ENCODE assay signal across 13 mouse cellular contexts in genomic region chr1:73946701-73947100, GRCm38 (mm10).
"Had no signal": no experiment of that assay in that cellular context is flagged by ENCODE, and none has a peak within 500 bp of the region (broad histone marks: within the 10 kb centered on the region; RNA-seq: fewer than 3 reads in every experiment).

No protein-coding gene starts in this region.

- H3K27ac ChIP-seq: kidney, embryonic 15.5 days; limb, embryonic 13.5 days; liver, embryonic 14.5 days; midbrain, embryonic 12.5 days; neural tube, embryonic 13.5 days had no signal

- H3K4me2 ChIP-seq: kidney, embryonic 15.5 days; limb, embryonic 13.5 days; midbrain, embryonic 12.5 days; neural tube, embryonic 13.5 days had no signal

- H3K27me3 ChIP-seq: kidney, embryonic 15.5 days; limb, embryonic 13.5 days; midbrain, embryonic 12.5 days; neural tube, embryonic 13.5 days had no signal

- DNase-seq: kidney, adult 2 months; kidney, postnatal 14 days; layer of hippocampus, postnatal 36 days; lung, adult 18-20 months; right cerebral cortex, adult 18-20 months; thymus, adult 2 months; thymus, postnatal 25 days had no signal

- H3K9ac ChIP-seq: kidney, embryonic 15.5 days; limb, embryonic 13.5 days; liver, embryonic 14.5 days; midbrain, embryonic 12.5 days; neural tube, embryonic 13.5 days had no signal

- H3K9me3 ChIP-seq: kidney, embryonic 15.5 days; limb, embryonic 13.5 days; midbrain, embryonic 12.5 days; neural tube, embryonic 13.5 days had no signal

- H3K4me3 ChIP-seq: kidney, embryonic 15.5 days; limb, embryonic 13.5 days; midbrain, embryonic 12.5 days; neural tube, embryonic 13.5 days had no signal

- ATAC-seq: midbrain, embryonic 16.5 days had no signal

- H3K36me3 ChIP-seq: midbrain, embryonic 12.5 days; neural tube, embryonic 13.5 days had no signal
